8 mouse cellular contexts compared by ENCODE assay signal in the genomic region with DNA sequence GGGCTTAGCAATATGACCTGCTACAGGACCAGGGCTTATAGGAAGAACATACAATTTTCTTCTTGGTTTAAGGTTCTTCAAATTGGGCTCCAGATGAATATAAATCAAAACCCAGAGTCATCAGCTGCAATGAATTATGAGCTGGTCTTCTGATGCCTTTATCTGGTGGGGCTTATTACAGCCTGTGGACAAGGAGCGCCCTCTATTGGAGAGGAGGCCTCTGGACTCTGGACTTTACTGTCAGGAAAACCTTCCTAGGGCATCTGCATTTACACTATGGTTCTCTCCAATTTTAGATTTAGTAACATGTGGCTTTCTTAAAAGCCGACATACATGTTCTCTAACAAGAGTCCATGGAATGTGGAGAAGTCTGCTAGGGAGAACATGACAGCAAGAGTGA.
DNase-seq lines count a peak whose midpoint lies in the region; ATAC-seq and TF ChIP-seq lines count a peak whose summit lies in the region.
"Had no signal": no experiment of that assay in that cellular context is flagged by ENCODE, and none has a peak within 500 bp of the region (broad histone marks: within the 10 kb centered on the region; RNA-seq: fewer than 3 reads in every experiment).

No protein-coding gene starts in this region.

- H3K4me3 ChIP-seq in hindbrain, embryonic 11.5 days (ENCODE audit: low read depth, low read length) = no peak overlapping the region
- H3K4me3 ChIP-seq in hindbrain, embryonic 12.5 days = no peak overlapping the region
- no peak overlapping the region for H3K4me3 ChIP-seq in ES-E14 (ENCODE audit: insufficient read depth in 1 of 2, low read depth in 1 of 2, low read length in 2 of 2, poor library complexity in 1 of 2, severe bottlenecking in 1 of 2)
- no peak overlapping the region for H3K4me3 ChIP-seq in kidney, postnatal 0 days (replicated peaks; ENCODE audit: low read depth, low read length)
- H3K4me3 ChIP-seq: limb, embryonic 13.5 days had no signal

- in situ Hi-C loops in ES-E14 (cut with MboI; ENCODE audit: low sequenced_read_pairs in 2 of 2, unreplicated experiment in 2 of 2) = no loop called here

- H3K9ac ChIP-seq in hindbrain, embryonic 11.5 days (ENCODE audit: low read depth, low read length) = no peak overlapping the region
- H3K9ac ChIP-seq in hindbrain, embryonic 12.5 days = no peak overlapping the region
- H3K9ac ChIP-seq in ES-E14 (ENCODE audit: insufficient read depth, low read depth, low read length, poor library complexity, severe bottlenecking) = no peak overlapping the region
- H3K9ac ChIP-seq in kidney, postnatal 0 days (ENCODE audit: low read depth, low read length) = no peak overlapping the region
- H3K9ac ChIP-seq: limb, embryonic 13.5 days had no signal

- no peak overlapping the region for H3K27ac ChIP-seq in hindbrain, embryonic 11.5 days (ENCODE audit: low read depth, low read length)
- H3K27ac ChIP-seq in hindbrain, embryonic 12.5 days = no peak overlapping the region
- no peak overlapping the region for H3K27ac ChIP-seq in ES-E14 (ENCODE audit: insufficient read depth, low read depth, low read length, poor library complexity, severe bottlenecking)
- H3K27ac ChIP-seq in kidney, postnatal 0 days = no peak overlapping the region
- H3K27ac ChIP-seq: limb, embryonic 13.5 days had no signal

- no peak overlapping the region for H3K4me2 ChIP-seq in hindbrain, embryonic 11.5 days (replicated peaks; ENCODE audit: low read depth, low read length)
- H3K4me2 ChIP-seq in hindbrain, embryonic 12.5 days (replicated peaks) = no peak overlapping the region
- H3K4me2 ChIP-seq in kidney, postnatal 0 days (ENCODE audit: low read length) = no peak overlapping the region
- H3K4me2 ChIP-seq: limb, embryonic 13.5 days had no signal

- WGBS in hindbrain, embryonic 11.5 days = 56% methylated on average over 2 of the region's 2 CpGs
- 62% methylated on average over 2 of the region's 2 CpGs for WGBS in hindbrain, embryonic 12.5 days
- WGBS in kidney, postnatal 0 days = 74% methylated on average over 2 of the region's 2 CpGs

- ATAC-seq in hindbrain, embryonic 11.5 days (ENCODE audit: low FRiP score) = no peak
- ATAC-seq in hindbrain, embryonic 12.5 days (ENCODE audit: low FRiP score) = no peak
- no peak for ATAC-seq in kidney, postnatal 0 days (replicated peaks; ENCODE audit: low FRiP score, low read depth)

- H3K27me3 ChIP-seq in hindbrain, embryonic 11.5 days (ENCODE audit: control insufficient read depth, insufficient read depth, low read length) = no peaks in the 10 kb centered on the region
- no peaks in the 10 kb centered on the region for H3K27me3 ChIP-seq in hindbrain, embryonic 12.5 days
- no peaks in the 10 kb centered on the region for H3K27me3 ChIP-seq in kidney, postnatal 0 days (ENCODE audit: insufficient read depth, low read length)
- H3K27me3 ChIP-seq: limb, embryonic 13.5 days had no signal

- no peaks in the 10 kb centered on the region for H3K36me3 ChIP-seq in hindbrain, embryonic 11.5 days (ENCODE audit: control insufficient read depth, insufficient read depth, low read length)
- H3K36me3 ChIP-seq in hindbrain, embryonic 12.5 days = no peaks in the 10 kb centered on the region
- no peaks in the 10 kb centered on the region for H3K36me3 ChIP-seq in ES-E14 (ENCODE audit: control insufficient read depth, insufficient read depth, low read length, poor library complexity, severe bottlenecking)
- no peaks in the 10 kb centered on the region for H3K36me3 ChIP-seq in kidney, postnatal 0 days (ENCODE audit: insufficient read depth, low read length)
- H3K36me3 ChIP-seq: limb, embryonic 13.5 days had no signal

- peak; percentile 65 for TF ChIP-seq CTCF in kidney, postnatal 0 days (IDR thresholded peaks at IDR 0.05; ENCODE audit: low read depth)

- H3K9me3 ChIP-seq in hindbrain, embryonic 11.5 days (ENCODE audit: control insufficient read depth, low read length) = no peaks in the 10 kb centered on the region
- no peaks in the 10 kb centered on the region for H3K9me3 ChIP-seq in hindbrain, embryonic 12.5 days (replicated peaks)
- no peaks in the 10 kb centered on the region for H3K9me3 ChIP-seq in ES-E14 (ENCODE audit: control insufficient read depth, insufficient read depth, low read depth, low read length)
- H3K9me3 ChIP-seq in kidney, postnatal 0 days (replicated peaks; ENCODE audit: low read length) = no peaks in the 10 kb centered on the region
- H3K9me3 ChIP-seq: limb, embryonic 13.5 days had no signal

- no peaks in the 10 kb centered on the region for H3K4me1 ChIP-seq in hindbrain, embryonic 11.5 days (replicated peaks; ENCODE audit: control insufficient read depth, insufficient read depth, low read length)
- no peaks in the 10 kb centered on the region for H3K4me1 ChIP-seq in hindbrain, embryonic 12.5 days
- no peaks in the 10 kb centered on the region for H3K4me1 ChIP-seq in ES-E14 (ENCODE audit: control insufficient read depth in 2 of 2, insufficient read depth in 2 of 2, low read length in 2 of 2, poor library complexity in 1 of 2)
- H3K4me1 ChIP-seq in kidney, postnatal 0 days (replicated peaks; ENCODE audit: insufficient read depth, low read length) = no peaks in the 10 kb centered on the region
- H3K4me1 ChIP-seq: limb, embryonic 13.5 days had no signal

- DNase-seq in hindbrain, embryonic 11.5 days (ENCODE audit: low spot score) = peak; percentile 46
- DNase-seq in 416B (ENCODE audit: low read depth) (peak; percentile 12), ES-E14 (ENCODE audit: low read depth, low spot score) (peak; percentile 19)
- DNase-seq in kidney, postnatal 0 days (ENCODE audit: low spot score) = peak; percentile 17
- no peak for DNase-seq in ovary, adult 18-20 months (ENCODE audit: low spot score)
- DNase-seq in thymus, postnatal 25 days = no peak

TF ChIP-seq in ES-E14, 5 proteins besides CTCF, POLR2A, EP300 and RAD21:
- TF ChIP-seq MAFK (IDR thresholded peaks at IDR 0.05; ENCODE audit: insufficient read depth, low read depth, low read length) = no peak
- peak; percentile 32; the same call in 1 of the 2 replicates for TF ChIP-seq ZC3H11A (IDR thresholded peaks at IDR 0.05; ENCODE audit: borderline replicate concordance, low read depth, low read length)

Comparison
In these comparisons a context has a peak if more than half of its experiments do, and no peak if none do; other contexts are left out.
1. DNase-seq: peak in hindbrain, embryonic 11.5 days (single experiment), 416B (single experiment), ES-E14 (single experiment) and kidney, postnatal 0 days (single experiment); none in ovary, adult 18-20 months (single experiment) and thymus, postnatal 25 days (single experiment).